Mouse (Mus musculus) gastrocnemius, postnatal 10 days (tissue): ENCODE data around the gene Uchl3. TPM values are rescaled to one million over a fixed set of nuclear protein-coding genes. Genes with fewer than 3 reads are reported as not detected.

ENCODE experiments used
- DNase-seq: peaks from one replicate; pipeline ENCODE4 v3.0.0; 2021; ENCODE audit warnings: mixed read lengths
- total RNA-seq, 2 experiments: library from RNA; stranded (reverse); gene quantifications; 2 replicates each; pipeline ENCODE4 v1.2.3; 2021

Gene Uchl3
- total RNA-seq, 2 experiments from 2014 or later: 41.4 to 43.3 TPM

DNA sequence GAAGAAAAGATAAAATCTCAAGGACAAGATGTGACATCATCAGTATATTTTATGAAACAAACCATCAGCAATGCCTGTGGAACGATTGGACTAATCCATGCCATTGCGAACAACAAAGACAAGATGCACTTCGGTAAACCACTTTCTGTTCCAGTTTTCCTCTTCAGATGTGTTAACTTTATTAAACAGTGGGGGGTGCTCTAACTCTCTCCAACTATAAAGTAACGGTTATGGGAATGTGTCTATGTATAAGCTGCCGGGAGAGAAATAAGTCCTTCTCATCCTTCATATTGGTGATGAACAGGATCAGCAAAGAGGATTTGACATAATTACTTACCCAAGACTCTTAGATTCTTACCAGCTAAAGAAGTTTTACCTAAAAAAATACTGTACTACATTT is 12.8 kb downstream of the Uchl3 start:
- DNase-seq: no peak

DNA sequence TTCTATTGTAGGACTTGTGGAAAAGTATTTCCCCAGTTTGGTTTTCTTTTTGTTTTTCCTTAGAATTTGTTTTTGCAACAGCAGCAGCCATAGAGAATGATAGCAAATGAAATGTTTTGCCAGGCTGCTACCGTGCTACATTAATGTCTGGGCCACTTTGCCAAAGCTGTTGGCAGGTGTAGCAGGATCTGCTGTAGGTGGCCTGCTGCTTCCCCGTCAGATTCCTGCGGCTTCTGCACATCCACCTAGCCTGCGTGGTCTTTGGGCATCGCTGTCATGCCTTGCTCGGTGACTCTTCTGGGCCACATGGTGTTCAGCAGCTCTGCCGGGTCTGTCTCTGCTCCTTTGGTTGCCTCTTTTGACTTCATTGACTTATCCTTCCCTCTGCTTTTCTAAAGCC is 14.9 kb downstream of the Uchl3 start:
- no peak for DNase-seq

DNA sequence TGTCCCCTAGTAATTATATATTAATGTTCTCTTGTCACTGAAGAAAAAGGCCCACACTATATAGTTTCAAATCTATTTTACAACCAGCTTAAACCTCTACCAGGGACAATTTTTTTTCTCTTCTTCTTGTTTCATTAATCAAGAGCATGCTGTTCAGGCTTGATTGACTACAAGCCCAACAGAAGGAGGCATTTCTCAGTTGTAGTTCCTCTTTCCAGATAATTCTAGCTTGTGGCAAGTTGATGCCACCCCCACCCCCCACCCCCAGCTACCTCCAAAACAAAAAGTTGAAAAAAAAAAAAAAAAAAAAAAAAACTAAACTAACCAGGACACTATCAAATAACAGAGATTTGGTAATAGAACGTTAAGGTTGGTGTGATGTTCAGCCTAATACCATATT is 18.5 kb downstream of the Uchl3 start:
- DNase-seq: no peak

DNA sequence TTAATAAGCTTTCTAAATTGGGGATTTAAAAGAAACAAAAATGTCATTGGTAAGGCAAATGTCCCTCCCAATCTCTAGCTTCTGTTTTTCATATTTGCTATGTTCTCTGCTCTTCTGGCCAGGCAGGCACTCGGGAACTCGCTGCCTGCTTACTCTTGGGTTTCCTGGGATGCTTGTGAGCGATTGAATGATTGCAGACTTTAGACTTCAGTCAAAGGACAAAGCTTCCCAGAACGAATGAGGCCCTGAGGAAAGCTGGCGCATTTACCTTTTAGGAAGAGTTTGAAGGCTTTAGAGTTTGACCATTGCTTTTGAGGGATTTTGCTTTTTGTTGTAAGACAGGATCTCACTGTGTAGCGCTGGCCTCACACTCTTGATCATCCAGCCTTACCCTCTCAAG is 33.9 kb downstream of the Uchl3 start:
- DNase-seq: no peak

DNA sequence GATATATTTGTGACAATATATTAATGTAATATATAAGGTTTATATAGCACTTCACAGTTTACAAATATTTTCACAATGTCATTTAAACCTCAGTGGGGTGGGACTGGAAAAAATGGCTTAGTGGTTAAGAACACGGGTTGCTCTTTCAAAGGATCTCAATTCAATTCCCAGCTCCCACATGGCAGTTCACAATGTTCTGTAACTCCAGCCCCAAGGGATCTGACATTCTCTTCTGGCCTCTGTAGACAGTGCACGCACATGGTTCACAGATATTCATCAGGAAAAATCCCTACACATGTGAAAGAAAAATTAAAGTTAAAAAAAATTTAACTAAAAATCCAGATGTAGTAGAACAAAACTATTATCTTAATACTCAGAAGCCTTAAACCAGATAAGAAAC is 34.6 kb downstream of the Uchl3 start:
- DNase-seq: no peak

DNA sequence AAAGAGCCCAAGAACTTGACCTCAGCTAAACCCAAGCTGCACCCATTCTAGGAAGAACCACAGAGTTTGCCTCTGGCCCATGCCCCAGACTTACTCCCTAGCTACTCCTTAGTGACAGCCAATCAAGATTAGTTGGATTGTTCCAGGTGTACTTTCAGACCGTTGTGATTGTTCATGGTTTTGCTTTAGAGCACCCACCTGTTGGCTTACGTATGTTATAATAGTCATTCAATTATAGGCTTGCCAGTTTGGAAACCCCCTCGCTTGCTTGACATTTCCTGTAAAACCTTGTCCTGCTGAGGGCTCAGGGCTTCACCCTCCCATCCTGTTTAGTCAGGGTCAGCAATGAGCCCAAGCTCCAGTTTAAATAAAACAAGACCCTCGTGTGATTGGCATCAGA is 50.7 kb downstream of the Uchl3 start:
- DNase-seq: no peak

DNA sequence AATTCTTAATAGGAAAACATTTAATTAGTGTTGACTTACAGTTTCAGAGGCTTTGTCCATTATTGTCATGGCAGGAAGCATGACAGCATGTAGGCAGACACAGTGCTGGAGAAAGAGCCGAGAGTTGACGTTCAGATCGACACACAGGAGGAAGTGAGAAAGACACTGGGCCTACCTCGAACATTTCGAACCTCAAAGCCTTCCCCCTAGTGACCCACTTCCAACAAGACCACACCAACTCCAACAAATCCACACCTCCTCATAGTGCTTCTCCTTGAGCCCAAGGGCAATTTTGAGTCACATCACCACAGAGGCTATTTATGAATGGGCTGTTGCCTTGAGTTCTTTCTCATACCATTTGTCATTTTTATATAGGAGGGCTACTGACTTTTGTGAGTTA is 53.3 kb downstream of the Uchl3 start:
- no peak for DNase-seq

DNA sequence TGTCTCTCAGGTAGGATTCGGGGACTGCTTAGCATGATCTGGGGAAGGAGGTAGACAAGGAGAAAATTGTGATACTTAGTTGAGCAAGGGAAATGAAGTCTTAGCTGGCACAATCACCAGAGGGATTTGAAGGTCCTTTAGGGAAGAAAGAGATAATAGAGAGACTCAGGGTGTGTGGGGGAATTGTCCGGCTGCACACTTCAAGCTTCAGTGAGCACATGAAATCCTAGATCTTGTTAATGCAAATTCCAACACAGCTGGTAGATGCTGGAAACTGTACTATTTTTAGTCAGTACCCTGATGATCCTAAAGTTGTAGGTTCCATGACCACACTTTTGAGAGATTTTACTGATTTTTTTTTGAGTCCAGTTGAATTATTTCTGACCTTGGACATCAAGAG is 60.6 kb downstream of the Uchl3 start:
- DNase-seq: no peak

DNA sequence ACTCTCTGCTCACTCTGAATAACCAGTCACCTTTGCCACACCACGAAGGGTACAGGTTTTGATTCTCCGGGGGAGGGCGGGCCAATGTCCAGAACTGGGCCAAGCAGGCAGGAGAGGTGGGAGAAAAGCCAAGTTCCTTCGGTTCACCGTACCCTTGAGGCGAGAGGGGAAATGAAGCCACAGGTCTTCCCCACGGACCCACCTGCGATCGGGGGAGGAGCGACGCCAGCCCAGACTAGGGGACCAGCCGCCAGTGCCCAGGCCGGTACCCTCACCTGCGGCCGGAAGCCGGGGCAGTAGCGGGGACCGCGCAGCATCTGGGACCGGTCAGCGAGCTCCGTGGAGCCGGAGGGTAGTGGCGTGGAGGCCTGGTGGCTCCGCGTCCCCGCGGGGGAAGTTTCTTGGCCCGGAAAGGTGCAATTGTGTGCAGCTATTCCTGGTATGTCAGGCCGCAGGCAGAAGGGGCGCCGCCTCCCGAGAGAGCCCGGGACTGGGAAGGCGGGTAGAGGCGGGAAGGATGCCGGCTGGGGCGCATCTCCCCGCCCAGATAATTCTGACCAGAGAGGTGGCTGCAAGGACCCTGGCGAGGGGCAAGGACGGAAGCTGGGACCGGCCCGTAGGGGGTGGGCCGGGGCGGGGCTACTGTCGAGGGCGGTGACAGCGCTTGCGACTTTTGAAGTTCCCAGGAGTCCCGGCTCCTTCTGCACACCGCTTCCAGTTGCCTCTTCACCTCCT is 75.6 kb downstream of the Uchl3 start, which contains the start of the genes Gm9922 and Lmo7:
Gene Gm9922 (minus strand): TSS at position 578 of the 735 bp plus-strand sequence.
Gene Lmo7 (plus strand): TSS at position 721 of the 735 bp plus-strand sequence.
- peak; percentile 55 for DNase-seq

DNA sequence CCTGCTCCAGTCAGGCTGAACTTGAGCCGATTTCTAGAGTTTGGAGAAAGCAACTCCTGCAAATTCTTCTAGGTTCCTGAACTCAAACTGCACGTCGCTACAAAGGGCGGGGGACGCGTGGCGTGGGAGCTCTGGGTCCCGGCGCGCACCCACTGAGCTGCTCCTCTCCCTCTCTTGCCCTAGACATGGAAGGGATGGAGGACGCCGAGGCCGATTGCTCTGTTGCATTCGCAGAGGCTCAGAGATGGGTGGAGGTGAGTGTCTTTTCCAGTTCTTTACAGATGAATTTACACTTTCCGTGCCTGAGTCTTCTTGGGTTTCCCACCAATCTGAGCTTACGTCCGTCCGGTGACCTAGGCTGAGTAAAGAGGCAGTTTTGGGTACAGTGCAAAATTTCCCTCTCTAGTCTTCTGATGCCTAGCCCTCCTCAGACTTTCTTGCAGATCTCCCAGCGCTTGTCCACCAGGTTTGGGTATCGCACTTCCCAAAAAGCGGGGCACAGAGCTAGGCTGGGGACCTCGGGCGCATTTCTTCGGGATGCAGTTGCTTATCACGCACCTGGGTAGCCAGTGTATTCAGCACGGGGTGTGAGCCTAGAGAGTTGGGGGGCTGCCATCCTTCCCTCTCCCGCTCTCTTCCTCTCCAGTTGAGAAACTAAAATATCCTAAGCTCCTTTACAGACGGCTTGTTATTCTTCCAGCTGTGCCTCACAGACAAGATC is 76.4 kb downstream of the Uchl3 start:
- peak; percentile 7 for DNase-seq

DNA sequence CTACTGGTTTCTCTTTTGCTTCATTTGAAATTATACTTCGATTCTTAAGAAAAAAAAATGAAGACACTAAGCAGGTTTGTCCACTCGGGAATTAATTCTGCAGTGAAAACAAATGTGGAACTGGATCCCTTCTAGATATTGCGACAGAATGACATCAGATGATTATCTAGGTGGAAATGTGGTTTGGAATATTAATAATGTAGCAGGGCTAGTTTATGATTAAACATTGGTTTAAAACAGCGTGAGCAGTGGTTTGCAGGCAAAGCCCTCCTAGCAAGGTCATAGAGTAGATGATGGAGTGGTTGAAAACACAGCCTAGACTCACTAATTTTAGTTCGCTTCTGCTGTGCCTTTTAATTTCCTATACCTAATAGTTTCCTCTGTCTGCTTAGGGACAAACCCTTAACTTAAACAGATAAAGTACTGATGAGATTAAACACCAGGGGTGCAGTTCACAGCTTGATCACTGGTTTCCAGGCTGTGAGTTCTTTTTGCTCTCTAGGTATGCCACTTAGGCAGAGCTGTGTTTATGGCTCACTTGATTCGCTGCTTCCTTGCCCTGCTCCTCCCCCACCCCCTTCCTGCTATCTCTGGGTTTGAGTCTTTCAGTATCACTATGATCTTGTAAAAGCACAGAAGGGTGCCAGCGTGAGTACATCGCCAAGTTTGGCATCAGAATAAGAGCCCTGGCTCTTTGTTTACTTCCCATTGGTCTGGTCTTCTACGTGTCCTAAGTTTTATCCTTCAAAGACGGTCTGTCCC is 80.0 kb downstream of the Uchl3 start:
- no peak for DNase-seq

DNA sequence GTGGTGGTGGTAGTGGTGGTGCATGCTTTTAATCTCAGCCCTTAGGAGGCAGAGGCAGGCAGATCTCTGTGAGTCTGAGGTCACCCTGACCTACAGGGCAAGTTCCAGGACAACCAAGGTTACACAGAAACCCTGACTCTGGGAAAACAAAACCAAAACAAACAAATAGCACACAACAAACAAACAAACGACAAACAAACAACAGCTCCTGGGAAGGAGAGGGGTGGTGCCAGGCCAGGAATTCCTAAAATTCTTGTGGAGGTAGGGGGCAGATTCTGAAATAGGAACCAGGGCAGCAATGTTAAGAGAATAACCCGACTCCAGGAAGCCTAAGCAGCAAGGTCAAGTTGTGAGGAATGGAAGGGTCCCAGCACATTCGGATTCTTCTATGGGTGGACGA is 83.7 kb downstream of the Uchl3 start:
- DNase-seq: no peak

Other genes with a start within 250 kb of the Uchl3 start
- gene Tbc1d4, start 44.8 kb upstream of the Uchl3 start, total RNA-seq: 10 to 100 TPM; 28.5 to 36.4 TPM
- gene Commd6, start 13.3 kb upstream of the Uchl3 start, total RNA-seq: 10 to 100 TPM; 23.5 to 27.2 TPM
- not detected for gene Gm9922, start 75.8 kb downstream of the Uchl3 start, total RNA-seq
- gene Lmo7, start 76.0 kb downstream of the Uchl3 start, total RNA-seq: 100 to 1,000 TPM; 103 to 123 TPM